In the genomic region with DNA sequence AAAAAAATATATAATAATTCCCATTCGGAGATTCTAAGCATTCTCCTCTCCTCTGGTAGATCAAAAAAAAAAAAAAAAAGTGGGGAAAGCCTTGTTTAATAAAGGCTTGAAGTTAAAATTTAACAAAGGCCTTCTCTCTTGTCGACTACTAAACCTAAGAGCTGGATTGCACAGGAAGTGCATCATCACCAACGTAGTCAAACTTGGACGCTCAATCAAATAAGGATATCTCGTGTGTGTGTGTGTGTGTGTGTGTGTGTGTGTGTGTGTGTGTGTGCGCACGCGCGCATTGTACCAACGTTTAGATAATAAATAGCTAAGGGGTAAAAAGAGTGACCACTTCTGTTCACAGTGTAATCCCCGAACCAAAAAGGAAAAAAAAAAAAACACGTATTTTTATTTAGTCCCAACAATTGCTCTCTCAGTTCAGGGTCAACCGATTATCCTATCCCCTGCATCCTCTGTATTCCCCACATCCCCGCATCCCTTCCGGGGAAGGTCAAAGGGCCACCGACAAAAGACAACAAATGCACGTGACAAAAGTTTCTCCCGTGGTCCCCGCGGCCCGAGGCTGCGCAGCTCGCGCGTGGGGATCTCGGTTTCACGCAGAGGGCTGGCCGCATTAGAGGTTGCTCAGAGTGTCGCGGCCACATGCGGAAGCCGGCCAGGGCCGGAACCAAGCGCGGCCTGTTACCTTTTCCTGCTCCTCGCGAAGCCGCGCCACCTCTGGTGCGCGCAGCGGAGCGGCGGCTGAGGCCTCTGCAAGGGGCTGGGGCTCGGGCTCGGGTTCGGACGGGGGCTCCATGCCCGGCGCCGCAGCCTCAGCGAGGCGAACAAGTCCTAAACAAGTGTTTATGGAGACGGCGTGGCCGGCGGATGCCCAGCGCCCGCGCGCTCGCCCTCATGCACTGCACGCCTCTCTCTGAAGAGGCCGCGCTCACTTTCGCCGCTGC, we compare ENCODE assay signal across 8 mouse cellular contexts. TPM values are rescaled to one million over a fixed set of nuclear protein-coding genes. Genes with fewer than 3 reads are reported as not detected.
DNase-seq lines count a peak whose midpoint lies in the region; ATAC-seq and TF ChIP-seq lines count a peak whose summit lies in the region.

No protein-coding gene starts in this region.

- peak; percentile 91 for DNase-seq in MEL (ENCODE audit: low read depth, low spot score)
- peak; percentile 77 to 80 for DNase-seq in cerebellum, adult 2 months
- peak; percentile 59 for DNase-seq in forelimb bud, embryonic 11.5 days (ENCODE audit: low read depth, low spot score)
- DNase-seq in layer of hippocampus, adult 9-10 months (ENCODE audit: low spot score) = peak; percentile 15
- peak; percentile 55 to 71 for DNase-seq in thymus, adult 18-20 months

- H3K36me3 ChIP-seq in MEL (ENCODE audit: control insufficient read depth in 1 of 2, insufficient read depth in 2 of 2, low read length in 2 of 2) = peaks cover 0 to 24% of the 10 kb centered on the region in 2 experiments; a peak in 2 of 4 replicates
- H3K36me3 ChIP-seq in lung, embryonic 15.5 days = no peaks in the 10 kb centered on the region

- peak overlapping the region; percentile 74 for H3K27ac ChIP-seq in MEL (ENCODE audit: control insufficient read depth, low read depth, low read length)
- H3K27ac ChIP-seq in cerebellum, adult 2 months (ENCODE audit: insufficient read depth, low read length) = peak overlapping the region; percentile 54
- peak overlapping the region; percentile 95 for H3K27ac ChIP-seq in lung, embryonic 15.5 days
- H3K27ac ChIP-seq in olfactory bulb, adult 2 months (ENCODE audit: insufficient read depth, low read depth, low read length) = peak overlapping the region; percentile 1; the same call in 1 of the 2 replicates

- H3K4me2 ChIP-seq in lung, embryonic 15.5 days = peak overlapping the region; percentile 73

- H3K9ac ChIP-seq in MEL (ENCODE audit: control insufficient read depth, low read depth, low read length, poor library complexity, severe bottlenecking) = peak overlapping the region; percentile 93
- H3K9ac ChIP-seq in lung, embryonic 15.5 days = peak overlapping the region; percentile 89

- H3K9me3 ChIP-seq in MEL (replicated peaks; ENCODE audit: insufficient read depth, low read length) = no peaks in the 10 kb centered on the region
- H3K9me3 ChIP-seq in lung, embryonic 15.5 days = no peaks in the 10 kb centered on the region

- under 1% methylated on average over 63 of the region's 67 CpGs for WGBS in cerebellum, adult 2 months
- under 1% methylated on average over 67 of the region's 67 CpGs for WGBS in lung, embryonic 15.5 days
- WGBS in olfactory bulb, adult 2 months = under 1% methylated on average over 67 of the region's 67 CpGs

- peaks cover 0 to under 1% of the 10 kb centered on the region in 2 experiments; a peak in 1 of 4 replicates for H3K27me3 ChIP-seq in MEL (ENCODE audit: control insufficient read depth in 1 of 2, insufficient read depth in 2 of 2, low read length in 2 of 2)
- no peaks in the 10 kb centered on the region for H3K27me3 ChIP-seq in cerebellum, adult 2 months (ENCODE audit: control insufficient read depth, insufficient read depth, low read length)
- no peaks in the 10 kb centered on the region for H3K27me3 ChIP-seq in lung, embryonic 15.5 days

- TF ChIP-seq CTCF in MEL (IDR thresholded peaks at IDR 0.05 in 2 of 3, conservative IDR thresholded peaks at IDR 0.05 in 1 of 3; ENCODE audit: control insufficient read depth in 1 of 3, insufficient read depth in 1 of 3, low read depth in 2 of 3, low read length in 3 of 3, poor library complexity in 1 of 3, severe bottlenecking in 1 of 3) = no peak
- TF ChIP-seq CTCF in cerebellum, adult 2 months (IDR thresholded peaks at IDR 0.05; ENCODE audit: borderline replicate concordance, insufficient read depth, low read depth, low read length) = no peak
- no peak for TF ChIP-seq CTCF in olfactory bulb, adult 2 months (IDR thresholded peaks at IDR 0.05; ENCODE audit: insufficient read depth, low read depth, low read length)

- TF ChIP-seq POLR2A in MEL (IDR thresholded peaks at IDR 0.05; ENCODE audit: control insufficient read depth in 1 of 2, insufficient read depth in 1 of 2, low read depth in 1 of 2, low read length in 2 of 2, poor library complexity in 1 of 2) = peak; percentile 12 to 59; a peak in 2 of 4 replicates
- TF ChIP-seq POLR2A in cerebellum, adult 2 months (IDR thresholded peaks at IDR 0.05; ENCODE audit: borderline replicate concordance, insufficient read depth, low read length) = no peak
- TF ChIP-seq POLR2A in olfactory bulb, adult 2 months (IDR thresholded peaks at IDR 0.05; ENCODE audit: insufficient read depth, low read depth, low read length) = no peak

- no peak for TF ChIP-seq RAD21 in MEL (IDR thresholded peaks at IDR 0.05; ENCODE audit: low read depth, low read length)

- H3K4me1 ChIP-seq in MEL (ENCODE audit: control insufficient read depth in 1 of 2, insufficient read depth in 2 of 2, low read length in 2 of 2) = peaks cover 3 to 7% of the 10 kb centered on the region in 2 experiments; a peak in 2 of 4 replicates
- H3K4me1 ChIP-seq in cerebellum, adult 2 months (ENCODE audit: control insufficient read depth, insufficient read depth, low read length) = peaks cover 2% of the 10 kb centered on the region; the same call in 1 of the 2 replicates
- H3K4me1 ChIP-seq in lung, embryonic 15.5 days = peaks cover 14% of the 10 kb centered on the region; the same call in 1 of the 2 replicates
- peaks cover 4% of the 10 kb centered on the region; the same call in 1 of the 2 replicates for H3K4me1 ChIP-seq in olfactory bulb, adult 2 months (ENCODE audit: control insufficient read depth, insufficient read depth, low read length)

- peaks cover 37% of the 10 kb centered on the region for H3K79me2 ChIP-seq in MEL (ENCODE audit: control insufficient read depth, insufficient read depth, low read length, poor library complexity)

- peak; percentile 48 to 87 for ATAC-seq in hematopoietic stem cell, adult 5-6 weeks (replicated peaks in 1 of 2; ENCODE audit: insufficient read depth in 1 of 2, low FRiP score in 2 of 2, low TSS enrichment in 1 of 2, low read depth in 1 of 2, poor library complexity in 2 of 2, severe bottlenecking in 2 of 2)
- peak; percentile 81 for ATAC-seq in lung, embryonic 15.5 days (ENCODE audit: borderline replicate concordance, extremely low read depth, low FRiP score, low TSS enrichment)

- H3K4me3 ChIP-seq in MEL (ENCODE audit: control insufficient read depth in 1 of 2, insufficient read depth in 1 of 2, low read depth in 2 of 2, low read length in 2 of 2) = peak overlapping the region; percentile 70 to 95
- peak overlapping the region; percentile 72 for H3K4me3 ChIP-seq in cerebellum, adult 2 months (replicated peaks; ENCODE audit: insufficient read depth, low read depth, low read length)
- peak overlapping the region; percentile 97 for H3K4me3 ChIP-seq in lung, embryonic 15.5 days
- H3K4me3 ChIP-seq in olfactory bulb, adult 2 months (ENCODE audit: insufficient read depth, low read depth, low read length) = peak overlapping the region; percentile 80

- peak in 1 of 2 experiments; percentile 63; a peak in 1 of 4 replicates for TF ChIP-seq EP300 in MEL (IDR thresholded peaks at IDR 0.05; ENCODE audit: low read depth in 1 of 2, low read length in 2 of 2)

TF ChIP-seq in MEL, 35 proteins besides CTCF, POLR2A, EP300 and RAD21 (continues in another document):
- TF ChIP-seq UBTF (IDR thresholded peaks at IDR 0.05; ENCODE audit: borderline replicate concordance, insufficient read depth, low read depth, low read length) = no peak
- peak; percentile 70 for TF ChIP-seq NRF1 (IDR thresholded peaks at IDR 0.05; ENCODE audit: insufficient read depth, low read depth, low read length, poor library complexity, severe bottlenecking)
- TF ChIP-seq HCFC1 (IDR thresholded peaks at IDR 0.05; ENCODE audit: low read depth, low read length) = peak; percentile 84
- TF ChIP-seq POLR2AphosphoS2 (IDR thresholded peaks at IDR 0.05; ENCODE audit: low read length) = peak; percentile 90
- TF ChIP-seq ZMIZ1 (IDR thresholded peaks at IDR 0.05; ENCODE audit: low read depth, low read length) = 0 out of 2 replicates have a peak, but pooled peaks have one; percentile 54
- 0 out of 2 replicates have a peak, but pooled peaks have one; percentile 25 for TF ChIP-seq USF1 (IDR thresholded peaks at IDR 0.05; ENCODE audit: low read depth, low read length)
- no peak for TF ChIP-seq POLR2AphosphoS5 (IDR thresholded peaks at IDR 0.05; ENCODE audit: borderline replicate concordance, low read depth, low read length)
- peak; percentile 70 for TF ChIP-seq BHLHE40 (IDR thresholded peaks at IDR 0.05; ENCODE audit: borderline replicate concordance, low read depth, low read length)
- peak; percentile 36; the same call in 1 of the 2 replicates for TF ChIP-seq KAT2A (conservative IDR thresholded peaks at IDR 0.05; ENCODE audit: low read depth, low read length)
- peak; percentile 92 for TF ChIP-seq SIN3A (IDR thresholded peaks at IDR 0.05; ENCODE audit: low read length)
- TF ChIP-seq JUND (IDR thresholded peaks at IDR 0.05; ENCODE audit: low read depth, low read length) = no peak; the same call in 1 of the 2 replicates
- peak; percentile 84 for TF ChIP-seq MXI1 (IDR thresholded peaks at IDR 0.05; ENCODE audit: low read depth, low read length)
- TF ChIP-seq MAZ (IDR thresholded peaks at IDR 0.05; ENCODE audit: low read depth, low read length) = peak; percentile 1; the same call in 1 of the 2 replicates
- peak; percentile 81 for TF ChIP-seq ETS1 (IDR thresholded peaks at IDR 0.05; ENCODE audit: low read depth, low read length)
- TF ChIP-seq GATA1 (IDR thresholded peaks at IDR 0.05; ENCODE audit: low read depth, low read length) = peak; percentile 68
- TF ChIP-seq MYC (IDR thresholded peaks at IDR 0.05; ENCODE audit: low read depth, low read length) = peak; percentile 74
- 0 out of 2 replicates have a peak, but pooled peaks have one; percentile 72 for TF ChIP-seq CHD1 (IDR thresholded peaks at IDR 0.05; ENCODE audit: low read depth, low read length)
- peak; percentile 50; the same call in 1 of the 2 replicates for TF ChIP-seq TCF12 (IDR thresholded peaks at IDR 0.05; ENCODE audit: low read depth, low read length)
- TF ChIP-seq MAX (IDR thresholded peaks at IDR 0.05; ENCODE audit: low read length) = peak; percentile 84
- peak; percentile 55 for TF ChIP-seq ELF1 (IDR thresholded peaks at IDR 0.05; ENCODE audit: low read depth, low read length)
- TF ChIP-seq E2F4 (IDR thresholded peaks at IDR 0.05; ENCODE audit: borderline replicate concordance, low read depth, low read length) = no peak

RNA-seq across cellular contexts. Expression of a gene that starts 4.7 kb away (rescaled TPM):
- total RNA-seq in MEL (2012; rRNA removed) = 28.4 and 29.2 TPM in 2 replicates
- polyA plus RNA-seq in MEL (2012; ENCODE audit: insufficient read depth in 1 of 2, insufficient read length in 2 of 2, low read depth in 1 of 2, low replicate concordance in 2 of 2, missing spikeins in 1 of 2) = 10 to 100 TPM in 1 of 2 experiments, not detected in 1; 36.0 TPM
- 30.3 and 31.4 TPM in 2 replicates for polyA plus RNA-seq in cerebellum, adult 2 months (2012; rRNA removed)
- 77.0 and 87.2 TPM in 2 replicates for total RNA-seq in hematopoietic stem cell, adult 5-6 weeks (2017)
- 55.8 and 58.8 TPM in 2 replicates for polyA plus RNA-seq in lung, embryonic 15.5 days (2015; fragmentation: Nextera tagmentation; extraction: Ambion mirVana)
- polyA plus RNA-seq in olfactory bulb, adult 2 months (2012; ENCODE audit: insufficient read depth, insufficient read length, low replicate concordance, missing spikeins) = not detected in 2 replicates

Comparison
In these comparisons a context has a peak if more than half of its experiments do, and no peak if none do; other contexts are left out.
1. Peak in every context shown above with its lines: DNase-seq, ATAC-seq, H3K4me3 ChIP-seq and H3K27ac ChIP-seq.
2. DNase-seq: peak in every context shown above with its lines; median percentile 91 in MEL; 78 in cerebellum, adult 2 months; 63 in thymus, adult 18-20 months; 59 in forelimb bud, embryonic 11.5 days; 15 in layer of hippocampus, adult 9-10 months.
3. H3K27ac ChIP-seq: peak in every context shown above with its lines; median percentile 95 in lung, embryonic 15.5 days; 74 in MEL; 54 in cerebellum, adult 2 months; 1 in olfactory bulb, adult 2 months.
4. POLR2A ChIP-seq: peak in MEL (2 of 2); none in cerebellum, adult 2 months (single experiment) and olfactory bulb, adult 2 months (single experiment).